Mouse (Mus musculus) spleen, postnatal 10 days (tissue): Measurements from ENCODE around the gene Htra3.

ENCODE experiments used
- DNase-seq, 2 experiments: peaks; one replicate each; pipeline ENCODE4 v3.0.0; 2021 to 2022; ENCODE audit warnings: low spot score in 2 of 2

The Htra3 gene

GRCm38 (mm10) chr5:35653743-35654395 is 25.7 kb downstream of the Htra3 start:
- DNase-seq, result no peak

GRCm38 (mm10) chr5:35652872-35653271 is 26.7 kb downstream of the Htra3 start:
- no peak for DNase-seq

GRCm38 (mm10) chr5:35652319-35652718 is 27.3 kb downstream of the Htra3 start:
- no peak for DNase-seq

- DNase-seq, result no peak
Observed at GRCm38 (mm10) chr5:35648230-35648629, 31.4 kb downstream of the Htra3 start.

- DNase-seq, result no peak
Observed at GRCm38 (mm10) chr5:35647562-35647961, 32.0 kb downstream of the Htra3 start.

GRCm38 (mm10) chr5:35646927-35647326 is 32.7 kb downstream of the Htra3 start:
- no peak for DNase-seq

GRCm38 (mm10) chr5:35645938-35646493 is 33.6 kb downstream of the Htra3 start:
- DNase-seq, result no peak

GRCm38 (mm10) chr5:35644082-35644481 is 35.5 kb downstream of the Htra3 start:
- no peak for DNase-seq

GRCm38 (mm10) chr5:35643401-35644048 is 36.1 kb downstream of the Htra3 start:
- no peak for DNase-seq

- no peak for DNase-seq
Observed at GRCm38 (mm10) chr5:35641961-35642584, 37.5 kb downstream of the Htra3 start.

- no peak for DNase-seq
Observed at GRCm38 (mm10) chr5:35636016-35636415, 43.6 kb downstream of the Htra3 start.

- DNase-seq, result no peak
Observed at GRCm38 (mm10) chr5:35632841-35633240, 46.7 kb downstream of the Htra3 start.

- no peak for DNase-seq
Observed at GRCm38 (mm10) chr5:35631755-35632154, 47.8 kb downstream of the Htra3 start.

GRCm38 (mm10) chr5:35631224-35631623 is 48.4 kb downstream of the Htra3 start:
- DNase-seq, result no peak

- DNase-seq, result no peak
Observed at GRCm38 (mm10) chr5:35630706-35631105, 48.9 kb downstream of the Htra3 start.

- DNase-seq, result no peak
Observed at GRCm38 (mm10) chr5:35629333-35629732, 50.2 kb downstream of the Htra3 start.

- no peak for DNase-seq
Observed at GRCm38 (mm10) chr5:35628685-35629084, 50.9 kb downstream of the Htra3 start.

- no peak for DNase-seq
Observed at GRCm38 (mm10) chr5:35627307-35627840, 52.2 kb downstream of the Htra3 start.

- DNase-seq, result no peak
Observed at GRCm38 (mm10) chr5:35626408-35626807, 53.2 kb downstream of the Htra3 start.

- no peak for DNase-seq
Observed at GRCm38 (mm10) chr5:35624751-35625239, 54.8 kb downstream of the Htra3 start.

- no peak for DNase-seq
Observed at GRCm38 (mm10) chr5:35623831-35624230, 55.8 kb downstream of the Htra3 start.

GRCm38 (mm10) chr5:35621114-35621513 is 58.5 kb downstream of the Htra3 start:
- no peak for DNase-seq
